Mouse (Mus musculus) lung, embryonic 14.5 days (tissue): Measurements from ENCODE around the gene Ppp2r3a. TPM values are rescaled to one million over a fixed set of nuclear protein-coding genes. Genes with fewer than 3 reads are reported as not detected.

Source experiments
- ATAC-seq: fragments of 200-750 bp; cut with Nextera tagmentation; 2 replicates; pipeline ENCODE4 v1.8.0; 2017; ENCODE audit warnings: mild to moderate bottlenecking, moderate TSS enrichment, moderate library complexity; ENCODE audit not compliant: insufficient read depth
- DNase-seq: peaks from one replicate; pipeline ENCODE4 v3.0.0-alpha.2; 2015
- H3K27ac ChIP-seq: fragments of 300-500 bp; sonication (generic); 2 replicates; pipeline ENCODE4 v1.5.1; 2014; ENCODE audit warnings: low read depth, mild to moderate bottlenecking, moderate library complexity
- H3K27me3 ChIP-seq: fragments of 300-500 bp; sonication (generic); 2 replicates; pipeline ENCODE4 v1.6.1; 2014; ENCODE audit warnings: low read length, control low read depth; ENCODE audit not compliant: insufficient read depth
- H3K36me3 ChIP-seq: fragments of 300-500 bp; sonication (generic); 2 replicates; pipeline ENCODE4 v1.6.1; 2014; ENCODE audit warnings: control low read depth; ENCODE audit not compliant: insufficient read depth
- H3K4me1 ChIP-seq: fragments of 300-500 bp; sonication (generic); 2 replicates; pipeline ENCODE4 v1.6.1; 2014; ENCODE audit warnings: antibody characterized with exemption, control low read depth; ENCODE audit not compliant: insufficient read depth
- H3K4me2 ChIP-seq: fragments of 300-500 bp; sonication (generic); 2 replicates; pipeline ENCODE4 v1.6.1; 2014; ENCODE audit warnings: mild to moderate bottlenecking
- H3K4me3 ChIP-seq: fragments of 300-500 bp; sonication (generic); 2 replicates; pipeline ENCODE4 v1.5.1; 2014; ENCODE audit warnings: low read depth, low read length
- H3K9ac ChIP-seq: fragments of 300-500 bp; sonication (generic); 2 replicates; pipeline ENCODE4 v1.6.1; 2014
- H3K9me3 ChIP-seq: fragments of 300-500 bp; sonication (generic); 2 replicates; pipeline ENCODE4 v1.6.1; 2016; ENCODE audit warnings: low read depth, low read length, control low read depth
- CTCF ChIP-seq: IDR thresholded peaks from 2 replicates; pipeline ENCODE4 v1.5.1; 2016; ENCODE audit warnings: antibody characterized with exemption, low read depth
- whole genome bisulfite sequencing: fragments of 180-500 bp; shearing (Covaris S2); extraction: QIAGEN DNeasy Blood & Tissue Kit; methylation state at CpG from one replicate; pipeline ENCODE4 v1.1.7; 2014; 5-methylcytosine and 5-hydroxymethylcytosine counted together
- polyA plus RNA-seq: library from polyadenylated mRNA; unstranded; fragments of >200 nt; fragmentation: Nextera tagmentation; extraction: Ambion mirVana; gene quantifications from 2 replicates; pipeline ENCODE4 v1.2.1, GENCODE M21; 2014

Gene Ppp2r3a
- polyA plus RNA-seq, 1 experiment from 2014 or later = 14.4 TPM

DNA sequence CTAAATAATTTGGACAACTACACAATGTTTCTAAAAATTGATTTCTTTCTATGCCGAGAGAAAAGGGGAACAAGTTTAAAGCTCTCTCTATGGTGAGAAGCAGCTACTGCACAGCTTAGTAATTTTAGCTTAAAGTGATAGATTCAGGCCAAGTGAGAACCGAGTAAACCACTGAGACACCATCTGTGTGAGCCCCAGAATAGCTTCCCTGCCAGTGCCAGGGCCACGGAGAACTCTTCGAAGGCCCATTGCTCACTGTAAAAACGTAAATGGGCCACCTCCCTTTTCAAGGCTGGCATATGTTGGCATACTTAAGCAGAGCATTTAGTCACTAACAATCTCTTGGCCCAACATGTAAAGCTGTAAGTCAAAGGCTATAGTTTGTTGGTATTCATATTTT lies 91.5 kb downstream of the Ppp2r3a start:
- no peak for ATAC-seq
- WGBS = 77% methylated on average over 5 of the region's 5 CpGs

DNA sequence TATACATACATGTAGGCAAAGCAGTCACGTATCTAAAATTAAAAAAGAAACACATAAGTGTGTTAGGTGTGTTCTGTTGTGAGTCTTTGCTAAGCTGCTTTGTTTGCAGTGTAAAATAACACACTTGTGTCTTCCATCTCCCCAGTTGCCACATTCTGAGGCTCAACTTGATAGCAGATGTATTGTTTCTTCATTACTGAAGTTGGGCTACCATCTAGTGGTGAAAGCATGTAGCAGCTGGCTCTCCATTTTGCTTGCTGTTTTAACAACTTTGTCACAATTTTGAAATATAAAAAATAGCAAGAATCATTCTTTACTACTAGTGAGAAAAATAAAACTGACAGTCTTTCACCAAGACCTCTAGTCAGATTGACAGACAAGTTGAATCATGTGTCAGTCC lies 92.2 kb downstream of the Ppp2r3a start:
- no peak overlapping the region for H3K4me3 ChIP-seq
- H3K36me3 ChIP-seq = 0 out of 2 replicates have a peak, but pooled peaks cover 4% of the 10 kb centered on the region
- ATAC-seq = no peak
- H3K9ac ChIP-seq = no peak overlapping the region
- H3K27me3 ChIP-seq = no peaks in the 10 kb centered on the region
- H3K4me1 ChIP-seq = no peaks in the 10 kb centered on the region
- 97% methylated on average over 1 of the region's 1 CpGs for whole genome bisulfite sequencing
- no peak overlapping the region for H3K27ac ChIP-seq
- H3K9me3 ChIP-seq = no peaks in the 10 kb centered on the region; the same call in 1 of the 2 replicates
- peak; percentile 72 for TF ChIP-seq CTCF
- no peak overlapping the region for H3K4me2 ChIP-seq
- peak; percentile 78 for DNase-seq

More for the DNA sequence above, 91.5 kb downstream of the Ppp2r3a start:
- Histone ChIP-seq H3K27me3 (no peaks in the 10 kb centered on the region), H3K4me1 (no peaks in the 10 kb centered on the region), H3K4me3 (no peak overlapping the region), H3K27ac (no peak overlapping the region), H3K4me2 (no peak overlapping the region), H3K36me3 (0 out of 2 replicates have a peak, but pooled peaks cover 4% of the 10 kb centered on the region), H3K9ac (no peak overlapping the region), H3K9me3 (no peaks in the 10 kb centered on the region; the same call in 1 of the 2 replicates)
- no peak for TF ChIP-seq CTCF
- no peak for DNase-seq

DNA sequence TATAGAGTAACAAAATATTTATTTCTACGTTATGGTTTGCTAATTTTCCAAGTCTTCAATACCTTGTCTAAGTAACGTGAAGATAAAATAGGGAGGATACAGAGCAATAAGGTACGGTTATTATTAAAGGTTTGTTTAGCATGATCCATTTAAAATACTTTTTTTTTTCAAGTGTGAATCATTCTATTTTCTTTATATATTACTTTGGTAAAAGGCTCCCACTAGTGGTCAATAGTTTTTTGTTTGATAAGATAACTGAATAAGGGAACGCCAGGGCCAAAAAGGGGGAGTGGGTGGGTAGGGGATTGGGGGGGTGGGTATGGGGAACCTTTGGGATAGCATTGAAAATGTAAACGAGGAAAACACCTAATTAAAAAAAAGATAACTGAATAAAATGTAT lies 98.7 kb downstream of the Ppp2r3a start:
- no peak overlapping the region for H3K4me2 ChIP-seq
- H3K4me3 ChIP-seq = no peak overlapping the region
- H3K27ac ChIP-seq = no peak overlapping the region
- no peak overlapping the region for H3K9ac ChIP-seq
- H3K27me3 ChIP-seq = no peaks in the 10 kb centered on the region
- no peaks in the 10 kb centered on the region for H3K9me3 ChIP-seq
- H3K4me1 ChIP-seq = no peaks in the 10 kb centered on the region
- 66% methylated on average over 5 of the region's 5 CpGs for WGBS
- peak; percentile 57 for DNase-seq
- TF ChIP-seq CTCF = no peak
- H3K36me3 ChIP-seq = peaks cover 9% of the 10 kb centered on the region
- no peak for ATAC-seq

GRCm38 (mm10) chr9:101143635-101144034 lies 108.0 kb downstream of the Ppp2r3a start:
- Histone ChIP-seq H3K9ac (no peak overlapping the region), H3K36me3 (peaks cover 16% of the 10 kb centered on the region), H3K27me3 (no peaks in the 10 kb centered on the region), H3K4me3 (no peak overlapping the region), H3K27ac (no peak overlapping the region), H3K4me2 (no peak overlapping the region), H3K9me3 (no peaks in the 10 kb centered on the region), H3K4me1 (no peaks in the 10 kb centered on the region)
- 89% methylated on average over 4 of the region's 4 CpGs for WGBS
- DNase-seq (no peak), ATAC-seq (no peak)
- TF ChIP-seq CTCF = no peak

- Histone ChIP-seq H3K4me2 (no peak overlapping the region), H3K4me1 (0 out of 2 replicates have a peak, but pooled peaks cover 2% of the 10 kb centered on the region), H3K9ac (no peak overlapping the region), H3K27me3 (no peaks in the 10 kb centered on the region), H3K4me3 (no peak overlapping the region), H3K36me3 (peaks cover 4% of the 10 kb centered on the region; the same call in 1 of the 2 replicates), H3K9me3 (no peaks in the 10 kb centered on the region), H3K27ac (no peak overlapping the region)
- DNase-seq (no peak), ATAC-seq (no peak)
- WGBS = 80% methylated on average over 8 of the region's 8 CpGs
- TF ChIP-seq CTCF = no peak
Observed at GRCm38 (mm10) chr9:101114182-101114884, 137.3 kb downstream of the Ppp2r3a start.

DNA sequence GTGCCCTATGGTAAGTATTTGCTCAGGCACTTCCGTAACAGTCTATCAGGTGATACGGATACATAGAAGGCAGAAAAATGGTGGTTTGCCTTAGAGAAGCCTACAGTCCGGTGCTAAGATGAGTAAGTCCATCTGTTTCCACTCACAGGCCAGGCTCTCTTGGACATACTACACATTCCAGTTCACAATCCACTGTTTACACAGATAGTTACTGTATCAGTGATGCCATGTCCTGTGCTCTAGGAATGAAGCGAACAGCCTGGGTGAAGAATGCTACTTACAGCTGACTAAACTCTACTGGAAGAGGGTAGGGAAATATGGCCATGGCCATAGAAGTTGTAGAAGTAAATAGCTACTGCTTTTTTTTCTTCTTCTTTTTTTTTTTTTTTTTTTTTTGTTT lies 138.3 kb downstream of the Ppp2r3a start:
- DNase-seq (no peak), ATAC-seq (peak; percentile 41; the same call in 1 of the 2 replicates)
- 0 out of 2 replicates have a peak, but pooled peaks cover 2% of the 10 kb centered on the region for H3K4me1 ChIP-seq
- H3K9me3 ChIP-seq = no peaks in the 10 kb centered on the region
- H3K27me3 ChIP-seq = no peaks in the 10 kb centered on the region
- H3K27ac ChIP-seq = no peak overlapping the region
- H3K4me2 ChIP-seq = no peak overlapping the region
- TF ChIP-seq CTCF = no peak
- 54% methylated on average over 4 of the region's 4 CpGs for WGBS
- H3K9ac ChIP-seq = no peak overlapping the region
- no peak overlapping the region for H3K4me3 ChIP-seq
- peaks cover 4% of the 10 kb centered on the region; the same call in 1 of the 2 replicates for H3K36me3 ChIP-seq

GRCm38 (mm10) chr9:101110013-101110412 lies 141.6 kb downstream of the Ppp2r3a start:
- peak; percentile 91 for DNase-seq
- Histone ChIP-seq H3K4me3 (no peak overlapping the region), H3K4me1 (0 out of 2 replicates have a peak, but pooled peaks cover 2% of the 10 kb centered on the region), H3K4me2 (no peak overlapping the region), H3K27ac (no peak overlapping the region), H3K9me3 (no peaks in the 10 kb centered on the region), H3K27me3 (no peaks in the 10 kb centered on the region), H3K9ac (no peak overlapping the region), H3K36me3 (peaks cover 15% of the 10 kb centered on the region)
- no peak for TF ChIP-seq CTCF
- WGBS = 9% methylated on average over 3 of the region's 3 CpGs
- ATAC-seq = peak; percentile 70
